ENCODE assay signal across 8 mouse cellular contexts in the genomic region with DNA sequence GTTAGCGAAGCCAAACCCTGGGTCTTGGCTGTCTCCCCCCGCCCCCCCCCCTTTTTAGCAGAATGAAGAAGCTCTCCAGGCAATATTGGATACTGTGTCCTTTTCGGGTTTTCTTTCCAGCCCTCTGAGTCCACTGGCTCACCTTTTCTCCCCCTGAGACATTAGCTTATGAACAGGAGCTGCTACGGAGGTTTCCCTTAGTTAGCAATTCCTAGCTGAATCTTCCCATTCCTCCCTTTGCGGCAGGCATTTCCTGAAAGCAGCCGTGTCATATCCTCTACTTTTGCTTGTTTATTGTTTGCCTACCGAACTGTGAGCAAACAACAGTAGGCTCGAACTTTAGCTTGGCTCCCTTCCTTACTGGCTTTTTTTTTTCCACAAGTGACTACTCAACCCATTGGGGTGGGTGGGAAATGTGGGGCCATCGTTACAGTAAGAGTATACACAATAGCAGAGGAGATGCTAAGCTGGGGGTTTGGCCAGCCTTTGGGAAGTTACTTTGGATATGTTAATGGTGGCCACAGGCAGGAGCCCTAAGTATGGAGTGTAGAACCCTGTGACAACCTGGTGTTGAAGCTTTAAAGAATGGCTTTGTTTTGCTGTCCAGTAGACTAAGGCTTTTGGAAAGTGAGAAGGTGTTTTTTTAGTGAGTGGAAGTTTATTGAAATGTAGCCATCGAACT. TPM values are rescaled to one million over a fixed set of nuclear protein-coding genes. Genes with fewer than 3 reads are reported as not detected.
DNase-seq lines count a peak whose midpoint lies in the region; ATAC-seq and TF ChIP-seq lines count a peak whose summit lies in the region.

No protein-coding gene starts in this region.

- H3K4me2 ChIP-seq in forebrain, embryonic 15.5 days (replicated peaks), result peak overlapping the region; percentile 75
- peak overlapping the region; percentile 90 for H3K4me2 ChIP-seq in limb, embryonic 12.5 days
- H3K4me2 ChIP-seq in stomach, embryonic 15.5 days, result peak overlapping the region; percentile 65

- H3K27me3 ChIP-seq in spleen, adult 2 months (ENCODE audit: control insufficient read depth, insufficient read depth, low read length), result no peaks in the 10 kb centered on the region
- no peaks in the 10 kb centered on the region for H3K27me3 ChIP-seq in forebrain, embryonic 15.5 days
- H3K27me3 ChIP-seq in limb, embryonic 12.5 days, result no peaks in the 10 kb centered on the region
- H3K27me3 ChIP-seq in stomach, embryonic 15.5 days (replicated peaks), result no peaks in the 10 kb centered on the region

- no peak for DNase-seq in spleen, adult 2 months (ENCODE audit: low read depth in 1 of 2, low spot score in 2 of 2)
- no peak for DNase-seq in spleen, postnatal 14 days (ENCODE audit: low spot score in 2 of 2)
- DNase-seq in left cerebral cortex, postnatal 10 days (ENCODE audit: extremely low spot score in 1 of 2, low spot score in 2 of 2), result no peak
- no peak for DNase-seq in left cerebral cortex, adult 9 months (ENCODE audit: low spot score in 2 of 2)
- DNase-seq in thymus, postnatal 25 days, result no peak

- ATAC-seq in forebrain, embryonic 15.5 days (replicated peaks), result no peak
- no peak for ATAC-seq in limb, embryonic 12.5 days (ENCODE audit: insufficient number of reproducible peaks, insufficient read depth, low FRiP score, low TSS enrichment, low read depth)
- ATAC-seq in stomach, embryonic 15.5 days (ENCODE audit: insufficient read depth, low FRiP score, low read depth), result no peak

- H3K4me3 ChIP-seq in spleen, adult 2 months (ENCODE audit: extremely low read depth, insufficient read depth, insufficient read length), result peak overlapping the region; percentile 93; the same call in 1 of the 2 replicates
- H3K4me3 ChIP-seq in forebrain, embryonic 15.5 days, result peak overlapping the region; percentile 97
- peak overlapping the region; percentile 78 for H3K4me3 ChIP-seq in limb, embryonic 12.5 days (replicated peaks)
- peak overlapping the region; percentile 84 for H3K4me3 ChIP-seq in stomach, embryonic 15.5 days (replicated peaks)

- H3K9ac ChIP-seq in forebrain, embryonic 15.5 days (replicated peaks), result peak overlapping the region; percentile 99
- H3K9ac ChIP-seq in limb, embryonic 12.5 days (replicated peaks), result peak overlapping the region; percentile 87
- peak overlapping the region; percentile 68; the same call in 1 of the 2 replicates for H3K9ac ChIP-seq in stomach, embryonic 15.5 days

- no peaks in the 10 kb centered on the region for H3K9me3 ChIP-seq in forebrain, embryonic 15.5 days
- no peaks in the 10 kb centered on the region for H3K9me3 ChIP-seq in limb, embryonic 12.5 days
- H3K9me3 ChIP-seq in stomach, embryonic 15.5 days, result no peaks in the 10 kb centered on the region

- intact Hi-C loops in left cerebral cortex, postnatal 10 days (cut with DNase I), result no loop called here

- no peak for TF ChIP-seq POLR2A in spleen, adult 2 months (IDR thresholded peaks at IDR 0.05; ENCODE audit: low read depth, low read length)

- H3K27ac ChIP-seq in spleen, adult 2 months (ENCODE audit: insufficient read depth, low read length), result no peak overlapping the region
- no peak overlapping the region for H3K27ac ChIP-seq in forebrain, embryonic 15.5 days (replicated peaks)
- H3K27ac ChIP-seq in limb, embryonic 12.5 days, result no peak overlapping the region
- H3K27ac ChIP-seq in stomach, embryonic 15.5 days, result no peak overlapping the region

- TF ChIP-seq CTCF in spleen, adult 2 months (IDR thresholded peaks at IDR 0.05; ENCODE audit: extremely low read depth, insufficient read depth, insufficient read length, insufficient replicate concordance), result no peak

- no peaks in the 10 kb centered on the region for H3K36me3 ChIP-seq in spleen, adult 2 months (ENCODE audit: control insufficient read depth, insufficient read depth, low read length)
- H3K36me3 ChIP-seq in forebrain, embryonic 15.5 days, result no peaks in the 10 kb centered on the region
- no peaks in the 10 kb centered on the region for H3K36me3 ChIP-seq in limb, embryonic 12.5 days
- no peaks in the 10 kb centered on the region for H3K36me3 ChIP-seq in stomach, embryonic 15.5 days

- 20% methylated on average over 10 of the region's 10 CpGs for WGBS in spleen, adult 2 months
- 1% methylated on average over 10 of the region's 10 CpGs for WGBS in forebrain, embryonic 15.5 days
- WGBS in limb, embryonic 12.5 days, result 3% methylated on average over 9 of the region's 10 CpGs
- WGBS in stomach, embryonic 15.5 days, result 8% methylated on average over 10 of the region's 10 CpGs

- H3K4me1 ChIP-seq in spleen, adult 2 months (ENCODE audit: control insufficient read depth, insufficient read depth, insufficient read length), result peaks cover 3% of the 10 kb centered on the region; the same call in 1 of the 2 replicates
- peaks cover 33% of the 10 kb centered on the region for H3K4me1 ChIP-seq in forebrain, embryonic 15.5 days
- H3K4me1 ChIP-seq in limb, embryonic 12.5 days (replicated peaks), result peaks cover 26% of the 10 kb centered on the region
- H3K4me1 ChIP-seq in stomach, embryonic 15.5 days, result peaks cover 8% of the 10 kb centered on the region; the same call in 1 of the 2 replicates

RNA-seq across cellular contexts. Expression of a gene that starts 1.7 kb away (rescaled TPM):
- polyA plus RNA-seq in spleen, adult 2 months (2012; rRNA removed), result 4.1 and 5.0 TPM in 2 replicates
- polyA plus RNA-seq in forebrain, embryonic 15.5 days (2015; fragmentation: Nextera tagmentation; extraction: Ambion mirVana), result 272 and 287 TPM in 2 replicates
- 132 and 138 TPM in 2 replicates for polyA plus RNA-seq in limb, embryonic 12.5 days (2016; fragmentation: Nextera tagmentation; extraction: Ambion mirVana)
- polyA plus RNA-seq in stomach, embryonic 15.5 days (2015; fragmentation: Nextera tagmentation; extraction: Ambion mirVana), result 63.5 and 63.8 TPM in 2 replicates
- total RNA-seq in left cerebral cortex, postnatal 10 days (2021), result 10 to 100 TPM; 64.6 to 76.1 TPM

RNA-seq across cellular contexts. Expression of a gene that starts 1.8 kb away (rescaled TPM):
- polyA plus RNA-seq in spleen, adult 2 months (2012; rRNA removed), result 1.8 and 2.5 TPM in 2 replicates
- 9.0 and 9.8 TPM in 2 replicates for polyA plus RNA-seq in forebrain, embryonic 15.5 days (2015; fragmentation: Nextera tagmentation; extraction: Ambion mirVana)
- 14.9 and 18.4 TPM in 2 replicates for polyA plus RNA-seq in limb, embryonic 12.5 days (2016; fragmentation: Nextera tagmentation; extraction: Ambion mirVana)
- 13.8 and 15.0 TPM in 2 replicates for polyA plus RNA-seq in stomach, embryonic 15.5 days (2015; fragmentation: Nextera tagmentation; extraction: Ambion mirVana)
- total RNA-seq in left cerebral cortex, postnatal 10 days (2021), result 1 to 10 TPM; 4.3 to 6.5 TPM

Comparison
In these comparisons a context has a peak if more than half of its experiments do, and no peak if none do; other contexts are left out.
1. RNA of a gene that starts 1.7 kb away (polyA plus RNA-seq): 272 to 287 TPM in forebrain, embryonic 15.5 days, 132 to 138 TPM in limb, embryonic 12.5 days and 63.5 to 63.8 TPM in stomach, embryonic 15.5 days; 4.1 to 5.0 TPM in spleen, adult 2 months; every median in the first group is over 10 times any median in the second.
2. Peak in every context shown above with its lines, with median percentiles within 50 percentile points of each other: H3K4me3 ChIP-seq, H3K4me2 ChIP-seq and H3K9ac ChIP-seq.